Mouse (Mus musculus): ENCODE measurements around the gene Gm44511. TPM values are rescaled to one million over a fixed set of nuclear protein-coding genes. Genes with fewer than 3 reads are reported as not detected.
"Not testable (repeated sequence)": the region's sequence is repeated elsewhere in the genome, so short reads cannot be mapped to it uniquely, and the experiment has no call there.

Gene Gm44511
- total RNA-seq, 4 experiments from 2014 or later, result 0.82 TPM; not detected in 3

DNA sequence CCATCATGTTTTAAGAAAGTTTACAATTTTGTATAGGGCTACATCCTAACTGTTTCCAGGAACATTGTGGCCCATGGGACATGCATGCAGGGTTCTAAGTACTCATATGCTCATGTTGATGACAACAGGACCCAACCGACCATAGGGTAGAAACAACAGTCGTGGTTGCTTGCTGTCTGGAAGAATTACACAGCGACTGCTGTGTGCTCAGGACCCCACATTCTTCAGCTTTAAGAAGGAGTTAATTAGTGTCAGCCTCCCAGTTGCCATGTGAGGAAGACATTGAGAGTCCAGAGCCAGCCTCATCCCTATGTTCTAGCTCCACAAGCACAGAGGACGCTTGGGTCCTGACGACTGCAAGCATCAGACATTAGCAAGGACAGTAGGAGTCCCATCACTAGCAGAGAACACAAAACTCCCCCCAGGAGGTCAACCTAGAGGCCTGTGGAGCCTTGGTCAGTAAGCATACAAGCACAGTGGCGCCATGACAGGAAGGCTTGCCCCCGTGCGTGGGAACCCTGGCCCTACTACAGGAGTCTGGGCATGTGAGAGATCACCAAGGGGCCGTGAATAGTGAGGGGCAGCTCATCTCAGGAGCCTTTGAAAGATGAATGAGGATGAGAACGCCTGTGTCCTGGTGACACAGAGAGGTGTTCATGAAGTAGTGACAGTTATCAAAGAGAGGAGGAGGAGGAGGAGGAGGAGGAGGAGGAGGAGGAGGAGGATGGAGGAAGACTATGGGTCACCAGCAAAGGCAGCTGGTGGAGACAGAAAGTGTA, 63.0 kb downstream of the Gm44511 start:
- not testable (repeated sequence) for DNase-seq (ENCODE audit: low spot score in 2 of 2)

DNA sequence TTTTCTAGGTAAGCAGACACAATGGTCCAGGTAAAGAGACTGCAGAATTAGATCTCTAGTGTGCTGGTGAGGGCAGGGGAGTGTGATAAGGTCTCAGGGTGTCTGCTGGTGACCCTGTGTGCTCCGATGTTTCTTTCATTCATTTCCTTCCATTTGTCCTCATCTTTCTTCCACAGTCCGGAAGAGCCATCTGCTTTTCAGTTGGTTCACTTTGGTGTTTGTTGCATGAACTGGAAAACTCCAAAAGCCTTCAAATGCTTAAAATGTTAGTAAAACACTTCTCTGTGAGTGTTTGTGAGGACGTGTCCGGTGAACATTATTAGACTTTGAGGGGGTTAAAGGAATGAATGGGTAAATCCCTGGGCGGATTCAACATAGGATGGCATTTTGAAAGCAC, 65.0 kb downstream of the Gm44511 start:
- DNase-seq (ENCODE audit: low spot score in 2 of 2), result no peak

DNA sequence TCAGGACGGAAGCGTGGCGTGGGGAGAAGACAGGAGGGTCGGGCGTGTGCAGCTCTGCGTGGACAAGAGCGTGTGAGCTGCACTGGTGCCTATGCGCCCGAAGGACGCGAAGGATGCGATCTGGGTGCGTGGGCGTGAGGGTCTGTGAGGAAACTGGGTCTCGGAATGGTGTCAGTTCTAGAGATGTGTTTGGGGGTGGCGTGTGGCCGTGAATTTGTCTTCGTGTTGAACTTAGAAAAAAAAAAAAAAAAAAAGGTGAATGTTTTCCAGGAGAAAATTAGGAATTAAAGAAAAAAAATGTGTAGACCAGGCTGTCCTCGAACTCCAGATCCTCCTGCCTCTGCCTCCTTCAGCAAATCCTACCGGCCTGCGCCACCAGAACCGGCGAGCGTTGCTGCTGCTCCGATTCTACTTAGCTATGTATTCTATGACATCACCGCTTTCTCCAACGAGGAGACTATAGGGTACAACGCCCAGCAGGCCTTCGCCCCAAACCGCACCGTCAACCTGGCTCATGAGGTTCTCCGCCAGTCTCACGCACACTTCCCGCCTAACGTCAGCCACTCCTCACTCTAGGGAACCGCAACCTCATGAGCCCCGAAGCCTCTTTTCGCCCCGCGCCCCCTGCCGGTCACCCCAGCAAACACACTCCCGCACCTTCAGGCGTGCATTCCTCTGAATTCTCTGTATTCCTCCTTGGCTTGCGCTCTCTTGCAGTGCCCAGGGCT, 65.5 kb downstream of the Gm44511 start:
- peak; percentile 88 to 98 for DNase-seq (ENCODE audit: low spot score in 2 of 2)

DNA sequence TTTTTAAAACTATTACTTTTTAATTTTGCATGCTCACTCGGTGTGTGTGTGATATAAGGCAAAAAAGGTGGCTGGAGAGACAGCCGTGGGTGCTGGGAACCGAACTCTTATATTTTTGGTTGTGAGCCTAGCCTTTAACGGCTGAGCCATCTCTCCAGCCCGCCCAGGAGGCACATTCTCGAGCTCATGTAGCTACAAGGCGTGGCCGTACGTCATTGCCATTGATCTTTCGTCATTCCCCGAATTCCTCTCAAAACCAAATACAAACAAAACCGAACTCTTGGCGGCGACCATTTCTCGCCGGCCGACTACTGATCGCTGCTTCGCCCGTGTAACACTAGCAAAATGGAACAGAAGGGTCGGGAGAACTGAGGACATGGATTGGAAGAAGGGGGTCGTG, 66.1 kb downstream of the Gm44511 start:
- DNase-seq (ENCODE audit: low spot score in 2 of 2), result peak; percentile 83 to 99

DNA sequence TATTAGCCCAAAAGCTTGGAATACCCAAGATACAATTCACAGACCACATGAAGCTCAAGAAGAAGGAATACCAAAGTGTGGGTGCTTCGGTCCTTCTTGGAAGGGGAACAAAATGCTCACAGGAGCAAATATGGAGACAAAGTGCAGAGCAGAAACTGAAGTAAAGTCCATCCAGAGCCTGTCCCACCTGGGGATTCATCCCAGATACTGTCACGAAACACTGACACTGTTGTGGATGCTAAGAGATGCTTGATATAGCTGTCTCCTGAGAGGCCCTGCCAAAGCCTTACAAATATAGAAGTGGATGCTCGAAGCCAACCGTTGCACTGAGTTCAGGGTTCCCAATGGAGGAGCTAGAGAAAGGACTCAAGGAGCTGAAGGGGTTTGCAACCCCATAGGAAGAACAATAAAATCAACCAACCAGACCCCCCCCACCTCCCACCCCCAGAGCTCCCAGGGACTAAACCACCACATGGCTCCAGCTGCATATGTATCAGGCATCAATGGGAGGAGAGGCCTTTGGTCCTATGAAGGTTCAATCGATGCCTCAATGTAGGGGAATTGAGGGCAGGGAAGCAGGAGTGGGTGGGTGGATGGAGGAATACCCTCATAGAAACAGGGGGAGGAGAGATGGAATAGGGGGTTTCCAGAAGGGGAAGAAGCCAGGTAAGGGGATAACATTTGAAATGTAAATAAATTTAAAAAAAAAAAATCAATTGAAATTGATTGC, 66.7 kb downstream of the Gm44511 start:
- no peak for DNase-seq (ENCODE audit: low spot score in 2 of 2)

DNA sequence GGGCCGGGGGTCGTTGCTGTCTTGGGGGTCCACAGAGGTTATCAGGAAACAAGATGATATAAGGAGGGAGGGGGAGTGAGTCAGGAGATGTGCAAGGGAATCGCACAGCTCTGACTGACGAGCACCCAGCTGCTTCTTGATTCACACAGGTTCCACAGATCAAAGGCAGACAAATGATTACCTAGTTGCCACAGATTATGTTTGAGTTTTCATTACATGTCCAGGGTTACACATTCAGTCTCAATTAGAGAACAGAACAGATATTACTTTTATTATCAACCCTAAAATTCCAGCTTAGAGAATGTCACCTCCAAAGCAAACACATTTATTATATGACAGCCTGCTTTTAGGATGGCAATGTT, 70.7 kb downstream of the Gm44511 start:
- not testable (repeated sequence) for DNase-seq (ENCODE audit: low spot score in 2 of 2)

DNA sequence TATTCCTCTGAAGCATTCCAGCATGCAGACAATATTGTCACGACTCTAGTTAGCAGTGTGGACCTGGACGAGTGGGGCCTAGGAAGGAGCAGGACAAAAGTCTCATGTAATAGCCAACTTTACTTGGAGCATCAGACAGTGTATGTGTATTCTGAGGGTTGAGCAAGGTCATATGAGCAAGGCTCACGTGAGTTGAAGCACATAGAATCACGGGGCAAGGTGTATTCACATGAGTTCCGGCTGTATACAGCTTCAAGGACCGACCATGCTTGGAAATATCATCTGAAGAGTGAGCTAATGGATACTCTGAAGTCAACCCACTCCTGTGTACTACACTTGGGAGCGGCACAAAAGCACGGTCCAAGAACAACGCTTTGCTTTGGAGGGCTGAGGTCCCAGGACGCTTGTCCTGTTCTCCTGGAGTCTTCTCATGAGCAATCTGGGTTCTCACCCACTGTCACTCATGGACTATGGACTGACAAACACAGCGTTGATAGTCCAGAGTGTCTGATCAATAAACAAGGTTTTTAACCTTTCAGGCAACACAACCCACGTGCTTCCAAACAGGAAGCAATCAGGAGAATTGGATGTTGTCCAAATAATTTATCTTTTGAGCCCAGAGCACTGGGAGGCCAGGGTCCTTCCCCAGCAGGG, 71.2 kb downstream of the Gm44511 start:
- not testable (repeated sequence) for DNase-seq (ENCODE audit: low spot score in 2 of 2)

DNA sequence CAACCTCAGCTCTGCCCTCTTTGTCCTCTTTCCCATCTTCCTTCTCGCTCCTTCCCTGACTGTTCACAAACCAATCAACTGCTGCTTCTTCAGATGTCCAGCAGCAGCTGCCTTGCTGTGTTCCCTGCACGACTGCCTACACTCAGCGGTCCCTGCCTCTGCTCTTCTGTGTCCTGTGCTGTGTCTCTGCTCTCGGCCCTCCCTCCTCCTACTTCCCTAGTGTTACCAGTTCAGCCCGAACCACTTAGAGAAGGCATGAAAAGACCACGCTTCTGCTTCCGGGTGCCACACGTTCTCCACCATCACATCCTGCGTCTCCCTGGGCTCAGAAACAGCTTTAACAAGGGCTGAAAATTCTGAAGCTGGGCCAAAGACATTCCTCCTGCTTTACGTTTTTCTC, 71.8 kb downstream of the Gm44511 start:
- peak in 1 of 2 experiments; percentile 31 for DNase-seq (ENCODE audit: low spot score in 2 of 2)

DNA sequence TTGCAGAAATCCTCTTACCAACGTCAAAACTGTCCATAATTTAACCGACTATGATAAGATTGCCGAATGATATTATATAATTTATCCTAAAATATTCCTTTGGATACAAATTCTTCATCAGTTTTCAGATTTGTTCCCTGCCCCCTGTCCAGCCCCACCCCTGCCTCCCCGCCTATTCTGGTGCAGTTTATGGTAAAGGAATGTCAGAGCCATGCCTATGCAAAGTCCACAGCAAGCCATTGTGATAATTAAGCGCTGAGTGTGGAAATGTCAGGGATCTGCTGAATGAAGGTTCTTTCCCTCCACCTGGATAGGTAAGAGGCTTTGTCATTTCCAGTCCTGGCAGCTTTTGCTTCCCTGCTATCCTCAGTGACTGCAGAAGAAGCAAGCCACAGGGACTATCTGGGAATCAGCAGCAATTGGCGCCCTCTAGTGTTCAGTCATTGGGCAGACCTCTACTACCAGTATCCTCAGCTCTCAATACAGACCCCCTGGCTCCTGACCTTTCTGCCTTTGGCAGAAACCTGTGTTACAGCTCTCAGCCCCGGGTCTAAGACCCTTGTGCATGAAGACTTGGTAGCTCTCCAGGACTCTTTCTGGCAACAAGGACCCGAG, 72.4 kb downstream of the Gm44511 start:
- DNase-seq (ENCODE audit: low spot score in 2 of 2), result peak; percentile 49 to 83

DNA sequence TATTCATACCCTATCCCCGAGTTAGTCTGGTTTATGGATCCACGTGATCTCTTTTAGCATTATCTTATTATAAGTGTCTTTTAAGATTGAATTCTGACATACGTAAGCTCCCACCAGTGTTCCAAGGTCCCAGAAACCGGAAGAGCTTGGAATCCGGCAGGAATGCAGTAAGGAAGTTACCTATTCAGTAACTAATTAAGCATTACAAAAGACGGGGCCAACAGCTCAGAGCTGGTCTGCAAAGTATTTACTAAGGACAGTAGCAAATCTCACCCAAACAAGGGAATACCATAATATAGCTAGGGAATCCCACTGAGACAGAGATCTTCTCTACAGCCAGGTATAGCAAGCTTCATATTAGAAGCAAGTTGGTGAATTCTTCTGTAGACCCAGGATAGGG, 79.1 kb downstream of the Gm44511 start:
- not testable (repeated sequence) for DNase-seq (ENCODE audit: low spot score in 2 of 2)

DNA sequence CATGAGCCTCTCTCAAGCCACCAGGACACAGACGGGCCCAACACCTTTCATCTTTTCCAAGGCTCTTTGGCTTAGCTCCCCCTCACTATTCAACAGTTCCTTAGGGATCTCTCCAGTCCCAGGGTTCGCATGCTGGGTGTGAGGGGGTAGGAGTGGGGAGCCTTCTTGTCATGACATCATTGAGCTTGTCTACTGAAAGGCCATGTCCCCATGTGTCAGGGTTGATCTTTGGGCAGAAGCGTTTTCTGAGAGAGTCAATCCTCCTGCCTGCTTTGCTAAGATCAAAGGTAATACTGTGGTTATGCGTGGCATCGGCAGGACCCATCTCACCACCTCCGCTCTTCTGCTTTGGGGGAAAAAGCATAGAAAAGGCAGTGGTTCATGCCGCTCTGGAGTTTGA, 88.7 kb downstream of the Gm44511 start:
- DNase-seq (ENCODE audit: low spot score in 2 of 2), result no peak

DNA sequence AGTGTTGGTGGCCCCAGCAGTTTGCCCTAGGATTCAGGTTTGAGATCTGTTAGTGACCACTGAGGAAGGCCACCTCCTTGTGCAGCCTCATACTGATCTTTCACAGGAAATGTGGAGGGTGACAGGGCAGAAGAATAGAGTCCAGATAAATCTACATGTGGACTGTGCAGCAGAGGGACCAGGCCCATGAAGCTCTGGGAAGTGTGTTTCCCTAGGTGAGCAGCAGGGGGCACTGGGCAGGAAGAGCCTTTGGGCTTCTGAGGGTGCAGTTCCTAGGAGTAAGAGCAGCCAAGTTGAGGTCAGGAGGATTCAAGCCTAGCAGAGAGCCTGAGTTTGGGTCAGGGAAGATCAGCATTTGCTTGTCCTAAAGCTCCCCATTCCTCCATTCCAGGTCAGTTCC, 90.0 kb downstream of the Gm44511 start:
- DNase-seq (ENCODE audit: low spot score in 2 of 2), result no peak

DNA sequence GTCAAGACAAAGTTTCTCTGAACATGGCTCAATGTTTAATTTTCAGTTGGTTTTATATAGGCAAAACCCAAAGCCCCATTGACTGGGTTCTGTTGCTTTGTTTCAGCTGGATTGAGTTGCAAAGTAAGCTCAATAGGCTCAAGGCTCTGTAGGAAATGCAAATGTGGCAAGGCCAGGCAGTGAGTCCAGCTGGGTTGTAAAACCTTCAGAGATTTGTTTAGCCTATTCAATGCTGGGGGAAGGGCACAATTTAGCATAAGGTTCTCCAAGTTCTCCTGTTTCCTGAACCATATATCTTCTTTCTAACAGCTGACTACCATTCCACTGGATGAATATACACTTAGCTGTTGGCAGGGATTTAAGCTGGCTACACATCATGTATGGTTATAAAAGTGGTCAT, 91.2 kb downstream of the Gm44511 start:
- DNase-seq (ENCODE audit: low spot score in 2 of 2), result no peak

DNA sequence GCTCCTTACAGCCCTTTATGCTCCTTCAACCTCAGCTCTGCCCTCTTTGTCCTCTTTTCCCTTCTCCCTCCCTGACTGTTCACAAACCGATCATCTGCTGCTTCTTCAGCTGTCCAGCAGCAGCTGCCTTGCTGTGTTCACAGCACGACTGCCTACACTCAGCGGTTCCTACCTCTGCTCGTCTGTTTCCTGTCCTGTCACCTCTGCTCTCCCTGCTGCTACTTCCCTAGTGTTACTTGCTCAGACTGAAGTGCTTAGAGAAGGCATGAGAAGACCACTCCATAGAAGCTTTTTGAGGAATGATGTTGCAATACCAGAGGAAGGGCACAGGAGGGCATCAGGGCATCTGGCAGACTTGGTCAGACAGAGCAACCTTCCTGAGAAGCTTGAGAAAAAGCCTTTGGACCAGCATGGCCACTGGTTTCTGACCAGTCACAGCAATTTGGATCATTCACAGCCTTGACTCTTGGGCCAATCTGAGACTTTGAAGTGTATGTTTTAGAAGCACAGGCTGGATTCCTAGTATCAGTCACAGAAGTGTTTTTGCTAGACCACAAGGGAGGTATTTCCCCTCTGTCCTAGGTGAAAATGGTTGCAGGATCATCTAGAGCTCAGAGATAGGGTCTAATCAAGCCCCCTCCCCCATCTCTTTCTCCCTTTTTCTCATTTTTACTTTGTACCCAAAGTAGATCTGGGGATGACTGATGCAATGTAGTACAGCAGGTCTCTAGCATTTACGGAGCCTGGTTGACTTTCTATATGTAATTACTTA, 92.0 kb downstream of the Gm44511 start:
- no peak for DNase-seq (ENCODE audit: low spot score in 2 of 2)

DNA sequence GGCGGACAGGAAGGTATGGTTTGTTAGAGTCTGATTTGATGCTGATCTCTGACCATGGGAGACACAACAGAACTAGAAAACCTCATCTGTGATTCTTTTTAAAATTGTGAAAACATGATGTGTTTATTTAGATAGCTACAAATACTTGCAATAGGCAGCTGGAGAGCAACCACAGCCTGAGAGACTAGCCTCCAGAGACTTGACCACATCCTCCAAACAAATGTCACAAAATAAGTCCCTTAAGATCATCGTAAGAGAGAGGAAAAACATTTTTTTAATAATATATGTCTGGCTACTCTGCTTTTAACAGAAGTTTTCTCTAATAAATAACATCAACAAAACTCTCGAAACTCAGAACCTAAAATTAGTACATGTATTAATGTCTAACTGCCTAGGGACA, 94.1 kb downstream of the Gm44511 start:
- DNase-seq (ENCODE audit: low spot score in 2 of 2), result no peak

Other genes with a start within 250 kb of the Gm44511 start
- gene A2ml1, start 244.7 kb downstream of the Gm44511 start, total RNA-seq (2022), result 10 to 100 TPM in 2 of 4 experiments, 1 to 10 TPM in 2; 6.2 to 13.6 (median 9.9) TPM
- not detected for gene Klrb1a, start 202.8 kb downstream of the Gm44511 start, total RNA-seq (2022)
- not detected for gene Clec2h, start 163.9 kb downstream of the Gm44511 start, total RNA-seq (2022)
- not detected for gene Klrb1, start 103.3 kb downstream of the Gm44511 start, total RNA-seq (2022)
- under 1 TPM in 1 of 4 experiments, not detected in 3; 0.25 TPM for gene Klrb1c, start 37.1 kb downstream of the Gm44511 start, total RNA-seq (2022)
- under 1 TPM in 2 of 4 experiments, not detected in 2; 0.46 to 0.70 TPM for gene Klrb1b, start within 50 bp of the Gm44511 start, total RNA-seq (2022)
- under 1 TPM in 1 of 4 experiments, not detected in 3; 0.17 TPM for gene Clec2i, start 61.3 kb upstream of the Gm44511 start, total RNA-seq (2022)
- gene BC035044, start 64.8 kb upstream of the Gm44511 start, total RNA-seq (2022), result 1 to 10 TPM in 3 of 4 experiments, under 1 TPM in 1; 0.84 to 1.7 (median 1.4) TPM
- gene Clec2g, start 108.1 kb upstream of the Gm44511 start, total RNA-seq (2022), result 1 to 10 TPM in 1 of 4 experiments, under 1 TPM in 2, not detected in 1; 0.53 to 1.2 (median 0.60) TPM
- gene Klrb1f, start 219.6 kb upstream of the Gm44511 start, total RNA-seq (2022), result not detected